Mouse (Mus musculus) neural tube, embryonic 14.5 days (tissue): ENCODE measurements at regions not wholly inside any gene's neighbourhood (a gene's known extent, or its start where the extent isn't known, plus 50 kb on each side); places are given as distances from the start of the nearest gene placed in this dataset.

Source experiments
- ATAC-seq: fragments of 200-750 bp; cut with Nextera tagmentation; 2 replicates; pipeline ENCODE4 v1.8.0; 2017; ENCODE audit warnings: low read depth, mild to moderate bottlenecking, moderate TSS enrichment, moderate library complexity
- H3K27ac ChIP-seq: fragments of 300-500 bp; sonication (generic); 2 replicates; pipeline ENCODE4 v1.5.1; 2014; ENCODE audit warnings: low read depth, mild to moderate bottlenecking, control low read depth, low read length, moderate library complexity, mixed read lengths
- H3K27me3 ChIP-seq: fragments of 300-500 bp; sonication (generic); 2 replicates; pipeline ENCODE4 v1.6.1; 2014; ENCODE audit warnings: low read length; ENCODE audit not compliant: control insufficient read depth, insufficient read depth
- H3K36me3 ChIP-seq: fragments of 300-500 bp; sonication (generic); 2 replicates; pipeline ENCODE4 v1.6.1; 2014; ENCODE audit warnings: low read length, mixed read lengths; ENCODE audit not compliant: control insufficient read depth, insufficient read depth
- H3K4me1 ChIP-seq: fragments of 300-500 bp; sonication (generic); 2 replicates; pipeline ENCODE4 v1.6.1; 2014; ENCODE audit warnings: low read length; ENCODE audit not compliant: control insufficient read depth, insufficient read depth
- H3K4me2 ChIP-seq: fragments of 300-500 bp; sonication (generic); 2 replicates; pipeline ENCODE4 v1.6.1; 2014; ENCODE audit warnings: mild to moderate bottlenecking, low read depth, low read length, control low read depth
- H3K4me3 ChIP-seq: fragments of 300-500 bp; sonication (generic); 2 replicates; pipeline ENCODE4 v1.5.1; 2014; ENCODE audit warnings: low read depth, low read length, control low read depth, mixed read lengths
- H3K9ac ChIP-seq: fragments of 300-500 bp; sonication (generic); replicated peaks from 2 replicates; pipeline ENCODE4 v1.6.1; 2014; ENCODE audit warnings: low read depth, mild to moderate bottlenecking, control low read depth, low read length, mixed read lengths
- H3K9me3 ChIP-seq: fragments of 300-500 bp; sonication (generic); 2 replicates; pipeline ENCODE4 v1.6.1; 2016; ENCODE audit warnings: low read length; ENCODE audit not compliant: control insufficient read depth
- WGBS: fragments of 180-500 bp; shearing (Covaris S2); extraction: QIAGEN DNeasy Blood & Tissue Kit; methylation state at CpG from one replicate; pipeline ENCODE4 v1.1.7; 2014; 5-methylcytosine and 5-hydroxymethylcytosine counted together

DNA sequence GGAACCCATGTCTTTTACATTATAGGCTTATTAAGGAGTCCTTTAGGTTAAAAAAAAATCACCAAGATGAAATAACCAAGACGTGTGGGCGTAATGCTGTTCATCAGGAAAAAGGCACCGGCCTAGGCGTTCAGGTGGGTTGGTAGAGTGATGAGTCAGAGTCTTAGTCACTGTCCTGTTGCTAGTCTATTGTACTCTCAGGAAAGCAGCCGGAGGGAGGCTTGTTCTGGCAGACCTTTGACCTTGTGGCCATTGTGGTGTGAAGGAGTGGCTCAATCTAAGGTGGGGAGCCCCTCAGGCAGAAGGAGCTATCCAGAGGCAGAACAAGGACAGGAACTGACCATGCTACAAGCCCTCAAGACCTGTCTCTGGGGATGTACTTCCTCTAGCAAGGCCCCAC is 686.8 kb downstream of the Egfem1 start:
- H3K4me1 ChIP-seq = no peaks in the 10 kb centered on the region
- WGBS = 80% methylated on average over 5 of the region's 5 CpGs
- no peak overlapping the region for H3K27ac ChIP-seq
- no peak overlapping the region for H3K4me2 ChIP-seq
- no peak for ATAC-seq
- no peaks in the 10 kb centered on the region for H3K27me3 ChIP-seq
- H3K9me3 ChIP-seq = no peaks in the 10 kb centered on the region
- H3K4me3 ChIP-seq = no peak overlapping the region
- H3K36me3 ChIP-seq = no peaks in the 10 kb centered on the region
- no peak overlapping the region for H3K9ac ChIP-seq

DNA sequence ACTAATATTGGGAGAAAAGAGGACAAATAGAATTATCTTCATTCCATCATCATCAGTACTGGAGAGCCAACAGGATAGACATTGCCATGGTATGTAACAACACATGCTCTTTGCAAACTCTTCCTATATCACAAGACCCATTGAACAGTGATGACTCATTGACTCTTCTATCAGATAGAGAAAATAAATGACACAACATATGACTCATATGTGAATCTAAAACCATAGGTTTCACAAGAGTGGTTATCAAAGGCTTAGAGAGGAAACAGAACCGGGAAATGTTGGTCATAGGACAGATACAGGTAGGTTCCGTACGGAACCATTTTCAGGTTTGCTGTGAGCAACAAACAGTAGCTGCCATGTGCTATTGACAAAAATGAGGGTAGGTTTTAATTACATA is 682.2 kb downstream of the Egfem1 start:
- Histone ChIP-seq H3K9me3 (no peaks in the 10 kb centered on the region), H3K27ac (no peak overlapping the region), H3K9ac (no peak overlapping the region), H3K27me3 (no peaks in the 10 kb centered on the region), H3K36me3 (no peaks in the 10 kb centered on the region), H3K4me2 (no peak overlapping the region), H3K4me3 (no peak overlapping the region), H3K4me1 (no peaks in the 10 kb centered on the region)
- 95% methylated on average over 3 of the region's 3 CpGs for WGBS
- ATAC-seq = no peak

DNA sequence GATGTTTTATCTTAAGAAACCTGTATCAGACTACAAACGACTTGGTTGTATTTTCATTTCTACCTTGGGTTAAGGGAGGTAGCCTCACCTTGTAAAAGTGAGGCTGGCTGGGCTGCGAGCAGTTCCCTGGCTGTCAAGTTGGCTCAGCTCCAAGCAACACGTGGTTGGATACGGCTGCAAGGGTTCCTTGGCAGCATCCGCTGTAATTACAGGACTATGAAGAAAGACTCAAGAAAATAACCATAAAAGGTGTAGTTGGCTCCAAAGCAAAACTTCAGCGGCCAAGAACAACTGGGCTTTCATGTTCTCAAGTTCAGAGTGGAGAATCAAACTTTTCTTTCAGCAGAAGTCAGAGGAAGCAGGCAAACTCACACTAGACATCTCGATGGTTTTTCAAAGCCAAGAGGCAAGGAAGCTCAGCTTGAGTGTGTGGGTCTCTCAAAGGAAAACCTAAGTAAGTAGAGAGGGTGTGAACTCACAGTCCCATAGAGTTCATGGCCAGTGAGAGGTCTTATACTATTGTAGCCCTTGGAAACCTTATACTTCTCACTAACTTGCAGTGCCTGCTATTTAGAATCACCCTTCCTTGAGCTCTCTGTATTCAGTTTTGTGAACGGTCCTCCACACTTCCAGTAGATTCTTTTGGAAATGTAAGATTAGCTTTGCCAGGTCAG is 676.1 kb downstream of the Egfem1 start:
- Histone ChIP-seq H3K27me3 (no peaks in the 10 kb centered on the region), H3K4me2 (no peak overlapping the region), H3K27ac (no peak overlapping the region), H3K4me3 (no peak overlapping the region), H3K9ac (no peak overlapping the region), H3K36me3 (no peaks in the 10 kb centered on the region), H3K4me1 (no peaks in the 10 kb centered on the region), H3K9me3 (no peaks in the 10 kb centered on the region)
- ATAC-seq = no peak
- 72% methylated on average over 8 of the region's 8 CpGs for WGBS
